Mouse (Mus musculus): ENCODE results near the gene Fnbp4. TPM values are rescaled to one million over a fixed set of nuclear protein-coding genes. Genes with fewer than 3 reads are reported as not detected.

Gene Fnbp4
- total RNA-seq (2021) = 10 to 100 TPM; 42.4 to 75.4 TPM
- long read RNA-seq, experiment 1, full-length matches to known transcripts = 4 of 23 reads
- long read RNA-seq, experiment 1, partial matches to known transcripts = 9 of 23 reads
- long read RNA-seq, experiment 1, other reads (novel, unspliced or antisense) = 10 of 23 reads
- long read RNA-seq, experiment 2, full-length matches to known transcripts = 3 of 12 reads
- long read RNA-seq, experiment 2, partial matches to known transcripts = 3 of 12 reads
- long read RNA-seq, experiment 2, other reads (novel, unspliced or antisense) = 6 of 12 reads

- DNase-seq = peak; percentile 98
Observed at GRCm38 (mm10) chr2:90745053-90745678, at the start of gene Fnbp4. TSS of gene Fnbp4 (plus strand) at chr2:90745370.

- DNase-seq = no peak
Observed at GRCm38 (mm10) chr2:90700943-90701342, 44.2 kb upstream of the Fnbp4 start.

DNA sequence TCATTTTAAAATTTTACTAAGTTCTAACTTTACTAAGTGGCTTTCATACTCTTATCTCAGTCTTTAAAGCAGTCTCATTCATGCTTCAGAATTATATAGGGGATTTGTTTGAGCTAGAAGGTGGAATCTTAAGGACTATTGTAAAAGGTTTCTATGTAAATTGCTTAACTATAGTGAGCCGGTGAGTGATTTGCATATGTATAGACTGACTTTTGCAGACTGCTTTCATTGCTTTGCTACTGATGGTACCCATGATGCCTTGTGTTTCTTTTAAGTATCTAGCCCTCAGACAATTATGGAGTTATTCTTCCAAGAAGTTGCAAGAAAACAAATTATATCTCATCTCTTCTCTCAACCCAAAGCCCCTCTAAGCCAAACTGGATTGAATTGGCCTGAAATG, 36.6 kb upstream of the Fnbp4 start:
- no peak for DNase-seq

DNA sequence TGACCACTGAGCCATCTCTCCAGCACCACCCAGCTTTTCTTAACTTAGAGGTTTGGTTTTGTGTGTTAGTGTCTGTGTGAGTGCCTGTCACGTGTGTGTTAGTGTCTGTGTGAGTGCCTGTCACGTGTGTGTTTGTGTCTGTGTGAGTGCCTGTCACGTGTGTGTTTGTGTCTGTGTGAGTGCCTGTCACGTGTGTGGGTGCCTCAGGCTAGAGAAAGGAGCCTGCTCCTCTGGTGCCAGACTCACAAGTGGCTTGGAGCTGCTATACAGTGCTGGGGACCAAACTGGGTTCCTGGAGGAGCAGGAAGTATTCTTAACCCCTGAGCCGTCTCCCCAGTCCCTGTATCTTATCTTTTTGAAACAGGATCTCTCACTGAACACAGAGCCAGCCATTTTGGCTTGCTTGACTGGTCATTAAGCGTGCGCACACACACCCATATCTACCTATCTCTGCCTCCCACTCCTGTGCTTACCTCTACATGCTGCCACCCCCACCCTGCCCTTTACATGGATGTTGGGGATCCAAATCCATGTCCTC, 29.5 kb upstream of the Fnbp4 start:
- DNase-seq = no peak

DNA sequence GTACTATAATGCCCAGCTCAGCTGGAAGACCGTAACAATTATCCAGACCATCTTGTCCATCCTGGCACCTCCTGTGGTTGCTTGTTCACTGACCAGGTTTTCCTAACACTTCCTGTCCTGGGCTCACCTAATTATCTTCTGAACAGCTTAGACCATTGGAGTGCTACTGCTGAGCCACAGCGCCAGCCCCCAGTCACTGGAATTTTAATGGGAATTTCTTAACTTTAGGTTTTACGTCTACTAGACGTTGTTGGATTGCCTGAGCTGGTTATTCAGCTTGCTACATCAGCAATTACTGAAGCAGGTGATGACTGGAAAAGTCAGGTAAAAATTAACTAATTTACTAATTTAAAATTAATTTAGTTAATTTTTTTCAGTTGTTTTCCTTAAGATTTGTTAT, 27.8 kb upstream of the Fnbp4 start:
- DNase-seq = no peak

GRCm38 (mm10) chr2:90717948-90718347, 27.2 kb upstream of the Fnbp4 start:
- DNase-seq = no peak

DNA sequence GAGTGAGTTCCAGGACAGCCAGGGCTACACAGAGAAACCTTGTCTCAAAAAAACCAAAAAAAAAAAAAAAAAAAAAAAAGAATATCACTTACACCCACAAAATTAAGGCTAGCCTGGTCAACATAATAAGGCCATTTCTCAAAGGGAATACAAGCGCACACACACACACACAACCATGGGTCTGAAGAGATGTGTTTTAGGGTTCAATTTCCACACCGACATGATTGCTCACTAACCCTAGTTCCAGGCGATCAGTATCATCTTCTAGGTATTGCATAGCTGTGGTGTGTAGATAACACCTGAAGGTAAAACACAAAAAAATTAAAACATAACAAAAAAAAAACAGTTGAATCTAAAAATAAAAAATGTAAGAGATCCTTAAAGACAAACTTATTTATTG, 18.4 kb upstream of the Fnbp4 start:
- no peak for DNase-seq

DNA sequence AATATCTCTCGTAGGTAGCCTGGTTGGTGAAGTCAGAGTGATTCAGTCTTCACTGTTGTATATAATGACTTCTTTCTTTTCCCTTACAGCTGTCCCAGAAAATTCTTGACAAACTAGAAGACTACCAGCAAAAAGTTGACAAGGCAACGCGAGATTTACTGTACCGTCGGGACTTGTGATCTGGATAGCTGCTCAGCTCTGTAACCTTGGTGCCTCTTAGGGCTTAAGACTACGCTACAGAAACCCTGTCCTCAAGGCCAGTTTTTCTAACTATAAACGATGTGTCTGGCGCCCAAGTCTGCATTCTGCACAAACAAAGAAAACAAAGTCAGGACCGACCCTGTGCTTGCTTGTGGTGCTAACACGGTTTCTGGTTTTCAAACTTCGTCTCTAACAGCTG, 9.8 kb upstream of the Fnbp4 start:
- DNase-seq = peak; percentile 17

DNA sequence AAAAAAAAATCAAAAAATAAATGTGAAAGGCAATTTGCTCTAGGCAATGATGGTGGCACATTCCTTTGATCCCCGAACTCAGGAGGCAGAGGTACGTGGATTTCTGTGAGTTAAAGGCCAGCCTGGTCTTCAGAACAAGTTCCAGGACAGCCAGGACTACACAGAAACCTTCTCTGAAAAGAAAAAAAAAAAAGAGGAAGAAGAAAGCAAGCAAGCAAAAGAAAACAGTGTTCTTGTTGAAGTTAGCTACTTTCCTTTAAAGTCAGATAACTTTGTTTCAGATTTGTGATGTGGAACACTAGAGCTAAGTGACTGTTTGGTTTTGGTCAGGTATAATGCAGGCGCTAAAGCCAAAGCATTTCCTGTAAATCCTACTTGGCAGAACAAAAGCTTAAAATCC, 6.4 kb upstream of the Fnbp4 start:
- no peak for DNase-seq

DNA sequence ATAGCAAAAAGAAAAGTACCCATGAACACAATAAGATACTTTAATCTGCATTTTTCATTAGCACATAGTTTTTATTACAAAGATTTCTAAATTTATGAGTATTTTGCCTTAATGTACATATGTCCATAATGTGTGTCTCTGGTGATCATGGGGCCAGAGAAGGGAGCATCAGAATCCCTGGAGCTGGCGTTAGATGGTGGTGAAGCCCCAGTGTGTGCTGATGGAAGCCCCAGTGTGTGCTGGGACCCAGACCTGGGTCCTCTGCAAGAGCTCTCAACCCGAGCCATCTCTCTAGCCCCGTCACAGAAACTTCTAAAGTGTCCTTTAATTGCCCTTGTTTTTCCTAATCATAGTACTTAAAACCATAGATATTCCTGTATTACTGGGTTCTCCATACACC, 5.8 kb upstream of the Fnbp4 start:
- no peak for DNase-seq

DNA sequence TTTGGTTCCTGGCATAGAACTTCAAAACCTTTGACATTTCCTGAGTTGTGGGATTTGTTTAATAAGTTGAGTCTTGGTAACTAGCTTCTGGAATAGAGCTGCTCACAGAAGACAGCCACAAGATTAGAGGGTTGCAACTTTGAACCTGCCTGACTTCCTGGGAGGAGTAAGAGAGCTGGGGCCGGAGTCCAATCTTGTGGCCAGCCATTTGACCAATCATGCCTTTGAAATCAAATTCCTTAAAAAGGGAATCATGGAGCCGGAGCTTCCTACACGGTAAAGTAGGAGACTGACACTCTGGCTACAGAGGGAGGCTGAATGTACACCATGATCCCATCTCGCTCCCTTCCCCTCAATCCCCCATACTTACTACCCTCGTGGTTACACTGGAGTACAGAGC, 5.2 kb upstream of the Fnbp4 start:
- DNase-seq = no peak

- DNase-seq = peak; percentile 29
Observed at GRCm38 (mm10) chr2:90744285-90745052, 701 bp upstream of the Fnbp4 start.

DNA sequence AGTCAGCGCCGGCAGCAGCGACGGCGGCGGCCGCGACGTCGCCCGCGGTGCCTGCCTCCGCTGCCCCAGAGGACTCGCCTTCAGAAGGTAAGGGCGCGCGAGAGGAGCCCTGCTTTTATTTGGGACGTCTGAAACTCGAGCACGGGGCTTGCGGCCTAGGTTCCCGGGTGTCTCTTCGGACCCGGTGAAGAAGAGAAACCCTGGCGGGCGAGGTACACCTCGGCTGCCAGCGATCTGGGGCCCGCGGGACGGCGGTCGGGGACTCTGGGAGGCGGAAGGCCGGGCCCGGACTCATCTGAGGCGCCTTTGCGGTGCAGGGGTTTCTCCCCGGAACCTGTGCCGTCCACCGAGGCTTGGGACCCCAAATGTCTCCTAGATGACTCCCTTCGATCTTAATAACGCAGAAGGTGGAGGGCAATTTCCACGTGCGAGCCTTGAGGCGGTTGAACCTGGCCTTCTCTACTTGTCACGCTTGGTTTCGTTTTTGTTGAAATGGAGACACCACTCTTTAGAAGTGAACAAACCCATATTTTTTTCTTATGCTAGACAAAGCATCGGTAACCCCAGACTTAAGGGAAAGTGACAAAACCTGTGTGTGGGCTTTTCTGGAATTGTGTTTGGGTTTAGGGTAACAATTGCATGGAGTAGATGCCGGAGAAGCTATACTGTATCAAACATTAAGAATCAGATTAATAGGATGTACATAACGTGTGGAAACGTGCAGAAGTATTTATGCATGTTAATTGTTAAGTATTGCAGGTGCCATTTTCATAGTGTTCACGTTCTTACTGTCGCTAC, 769 bp downstream of the Fnbp4 start:
- DNase-seq = peak; percentile 68

GRCm38 (mm10) chr2:90746538-90746865, 1.3 kb downstream of the Fnbp4 start:
- DNase-seq = peak; percentile 40

DNA sequence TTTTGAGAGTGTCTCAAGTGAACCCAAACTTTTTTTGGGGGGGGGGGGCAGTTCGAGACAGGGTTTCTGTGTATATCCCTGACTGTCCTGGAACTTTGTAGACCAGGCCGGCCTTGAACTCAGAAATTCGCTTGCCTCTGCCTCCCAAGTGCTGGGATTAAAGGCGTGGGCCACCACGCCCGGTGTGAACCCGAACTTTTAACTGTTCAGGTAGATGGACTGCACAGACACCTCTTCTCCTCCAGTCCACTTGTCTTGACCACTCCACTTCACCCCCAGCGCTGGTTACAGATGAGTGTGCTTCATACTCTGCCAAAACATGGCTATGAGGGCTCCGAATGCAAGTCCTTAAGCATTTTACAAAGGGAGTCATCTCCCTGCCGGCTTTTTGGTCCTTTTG, 2.0 kb downstream of the Fnbp4 start:
- no peak for DNase-seq

GRCm38 (mm10) chr2:90749676-90750459, 4.7 kb downstream of the Fnbp4 start:
- no peak for DNase-seq

DNA sequence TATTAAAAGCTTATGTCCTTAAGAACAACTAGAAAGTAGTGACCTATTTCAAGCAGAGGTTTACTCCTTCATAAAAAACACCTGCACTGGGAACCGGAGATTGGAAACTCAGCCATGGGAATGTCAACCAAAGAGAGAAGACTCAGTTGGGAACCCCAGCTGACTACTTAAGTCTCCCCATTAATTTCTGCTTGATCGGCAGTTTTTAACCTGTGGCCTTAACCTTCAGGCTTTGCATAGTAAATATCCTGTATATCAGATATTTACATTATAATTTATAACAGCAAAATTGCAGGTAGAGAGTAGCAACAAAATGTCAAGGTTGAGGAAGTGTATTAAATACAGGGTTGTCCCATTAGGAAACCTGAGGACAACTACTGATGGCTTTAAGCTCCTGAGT, 8.4 kb downstream of the Fnbp4 start:
- no peak for DNase-seq

DNA sequence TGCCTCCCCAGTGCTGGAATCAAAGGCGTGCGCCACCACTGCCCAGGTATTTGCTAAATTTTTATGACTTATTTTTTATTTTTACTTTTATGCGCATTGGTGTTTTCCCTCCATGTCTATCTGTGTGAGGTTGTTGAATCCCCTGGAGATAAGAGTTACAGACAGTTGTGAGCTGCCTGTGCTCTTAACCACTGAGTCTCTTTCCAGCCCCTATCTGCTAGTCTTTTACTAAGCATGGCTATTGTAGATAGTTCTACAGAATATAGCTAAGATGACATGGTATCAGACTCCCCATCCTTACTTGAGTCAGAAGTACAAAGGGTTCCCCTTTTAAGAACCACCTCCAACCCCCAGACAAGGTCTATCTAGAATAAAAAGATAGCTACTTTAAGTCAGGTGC, 9.0 kb downstream of the Fnbp4 start:
- DNase-seq = no peak

- DNase-seq = no peak
Observed at GRCm38 (mm10) chr2:90765123-90765522, 20.0 kb downstream of the Fnbp4 start.

- no peak for DNase-seq
Observed at GRCm38 (mm10) chr2:90781323-90781722, 36.2 kb downstream of the Fnbp4 start.

GRCm38 (mm10) chr2:90781938-90782337, 36.8 kb downstream of the Fnbp4 start:
- DNase-seq = no peak

- DNase-seq = peak; percentile 51
Observed at GRCm38 (mm10) chr2:90782458-90782857, 37.3 kb downstream of the Fnbp4 start, which contains the start of gene Agbl2. TSS of gene Agbl2 (plus strand) at chr2:90782727.

All from adrenal gland, postnatal 10 days (tissue).